Mouse (Mus musculus) right cerebral cortex, adult 18-20 months (tissue): ENCODE results near the gene Car12.
"Not testable (repeated sequence)": the region's sequence is repeated elsewhere in the genome, so short reads cannot be mapped to it uniquely, and the experiment has no call there.

Experiments
- DNase-seq: peaks from one replicate; pipeline ENCODE4 v3.0.0; 2022; ENCODE audit warnings: mixed read lengths

The Car12 gene

DNA sequence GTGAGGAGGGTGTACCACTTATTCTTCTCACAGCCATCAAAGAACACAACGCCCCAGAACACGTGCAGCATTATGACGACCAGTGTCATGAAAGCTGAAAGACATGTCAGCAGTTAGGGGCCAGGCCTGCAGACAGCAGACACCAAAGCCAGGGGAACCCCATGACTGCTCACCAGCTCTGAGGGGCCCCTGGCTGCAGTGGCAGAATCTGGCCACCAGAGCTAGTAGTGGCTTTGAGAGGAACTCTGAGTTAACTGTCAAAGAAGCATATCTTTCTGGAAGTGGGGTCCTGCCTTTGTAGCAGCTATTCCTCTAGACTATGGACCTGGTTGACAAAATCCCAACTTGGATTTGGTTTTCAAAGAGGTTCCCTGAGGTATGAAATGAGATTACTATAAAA is 71.1 kb downstream of the Car12 start:
- not testable (repeated sequence) for DNase-seq

GRCm38 (mm10) chr9:66787821-66788220 is 74.3 kb downstream of the Car12 start:
- DNase-seq: peak; percentile 26

DNA sequence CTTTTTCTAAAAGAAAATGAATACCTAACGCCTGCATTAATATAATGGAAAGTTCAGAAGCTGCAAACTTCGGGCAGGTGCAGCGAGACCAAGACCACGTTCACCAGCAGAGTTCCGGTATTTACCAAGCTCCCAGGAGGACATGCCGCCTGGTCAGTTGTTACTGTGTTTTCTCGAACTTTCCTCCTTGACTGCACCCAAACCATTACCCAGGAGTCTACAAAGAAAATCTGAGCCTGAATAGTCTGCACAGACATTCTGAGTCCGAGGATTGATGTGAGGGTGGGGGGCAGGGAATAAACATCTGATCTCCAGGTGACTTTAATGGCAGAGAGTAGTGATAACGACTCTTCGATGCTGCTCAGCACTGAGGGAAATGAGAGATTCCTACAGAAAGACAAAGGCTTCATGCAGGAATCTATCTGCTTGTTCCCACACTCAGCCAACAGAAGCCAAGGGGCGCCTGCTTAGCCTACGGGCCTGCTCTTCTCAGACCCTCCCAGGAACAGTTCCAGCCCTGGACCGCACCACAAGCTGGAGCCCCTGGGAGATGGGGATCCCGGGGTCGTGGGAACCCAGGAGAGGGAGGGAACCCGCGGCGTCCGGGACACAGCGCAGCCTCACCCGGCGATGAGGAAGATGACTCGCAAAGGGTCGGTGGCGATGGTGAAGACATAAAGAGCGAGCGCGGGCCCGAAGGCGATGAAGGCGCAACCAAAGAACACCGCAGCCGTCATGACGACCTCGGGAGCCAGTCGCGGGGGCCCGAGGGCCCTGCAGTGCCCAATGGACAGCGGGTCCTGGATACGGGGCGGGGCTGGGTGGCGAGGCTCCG is 81.4 kb downstream of the Car12 start:
- no peak for DNase-seq

GRCm38 (mm10) chr9:66795464-66796324 is 82.2 kb downstream of the Car12 start, which contains the start of gene Aph1b:
Gene Aph1b (minus strand): TSS chr9:66795490.
- peak; percentile 97 for DNase-seq

- no peak for DNase-seq
Observed at GRCm38 (mm10) chr9:66796739-66797138, 83.3 kb downstream of the Car12 start, which contains the start of gene Gm10647. Gene Gm10647 (plus strand): TSS chr9:66797039.

GRCm38 (mm10) chr9:66801947-66802346 is 88.5 kb downstream of the Car12 start:
- no peak for DNase-seq

- DNase-seq: not testable (repeated sequence)
Observed at GRCm38 (mm10) chr9:66805951-66806350, 92.5 kb downstream of the Car12 start.

- DNase-seq: no peak
Observed at GRCm38 (mm10) chr9:66813392-66813791, 99.9 kb downstream of the Car12 start.
